Comparison of ENCODE assay signal across 21 mouse cellular contexts in the genomic region with DNA sequence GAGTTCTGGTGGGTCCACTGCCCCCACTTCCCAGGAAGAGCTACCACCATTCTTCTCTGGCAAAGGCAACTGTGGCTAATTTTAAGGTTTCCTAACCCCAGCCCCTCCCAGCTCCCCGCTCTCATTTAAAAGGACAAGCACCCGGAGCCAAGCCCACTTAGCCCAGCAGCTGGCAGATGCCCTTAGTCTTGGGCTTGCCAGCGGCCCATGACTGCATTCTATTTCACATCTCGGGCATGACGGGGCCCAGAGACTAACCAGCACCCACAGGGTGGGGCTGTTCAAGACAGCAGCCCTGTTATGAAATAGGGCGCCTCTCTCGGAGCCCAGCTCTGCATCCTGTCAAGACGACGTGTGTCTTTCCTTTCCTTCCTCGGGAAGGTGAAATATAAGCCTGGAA. TPM values are rescaled to one million over a fixed set of nuclear protein-coding genes. Genes with fewer than 3 reads are reported as not detected.
"Had no signal": no experiment of that assay in that cellular context is flagged by ENCODE, and none has a peak within 500 bp of the region (broad histone marks: within the 10 kb centered on the region; RNA-seq: fewer than 3 reads in every experiment).

No protein-coding gene starts in this region.

- H3K9ac ChIP-seq: liver, embryonic 15.5 days; midbrain, embryonic 13.5 days had no signal

- H3K36me3 ChIP-seq: limb, embryonic 10.5 days; liver, embryonic 15.5 days; midbrain, embryonic 13.5 days had no signal

- H3K4me1 ChIP-seq: liver, embryonic 15.5 days; midbrain, embryonic 13.5 days had no signal

- H3K4me2 ChIP-seq: liver, embryonic 11.5 days; liver, embryonic 15.5 days; midbrain, embryonic 13.5 days had no signal

- H3K4me3 ChIP-seq: left cerebral cortex, adult 2 months; limb, embryonic 10.5 days; liver, embryonic 15.5 days; midbrain, embryonic 13.5 days had no signal

- DNase-seq: kidney, postnatal 10 days; kidney, postnatal 4 days; lung, adult 2 months; lung, postnatal 36 days; right cerebral cortex, adult 18-20 months; right cerebral cortex, postnatal 25 days; thymus, adult 18-20 months; thymus, postnatal 14 days had no signal

- ATAC-seq: lung, postnatal 0 days; midbrain, embryonic 13.5 days had no signal

- H3K27ac ChIP-seq: left cerebral cortex, adult 2 months; limb, embryonic 10.5 days; liver, embryonic 15.5 days; midbrain, embryonic 13.5 days had no signal

- H3K27me3 ChIP-seq: liver, embryonic 15.5 days had no signal

- H3K9me3 ChIP-seq: limb, embryonic 10.5 days; liver, embryonic 15.5 days; midbrain, embryonic 13.5 days had no signal

RNA-seq across cellular contexts. Expression of a gene that starts 22.9 kb away (rescaled TPM):
- total RNA-seq: layer of hippocampus, adult 8-10 months; layer of hippocampus, postnatal 14 days; left cerebral cortex, adult 2 months; left cerebral cortex, postnatal 14 days; megakaryocyte progenitor cell, adult 5-6 weeks; midbrain, postnatal 0 days had no signal
- polyA plus RNA-seq: liver, embryonic 15.5 days; lung, postnatal 0 days; neural tube, embryonic 14.5 days; small intestine, adult 2 months had no signal

RNA-seq across cellular contexts. Expression of a gene that starts 43.7 kb away (rescaled TPM):
- total RNA-seq: megakaryocyte progenitor cell, adult 5-6 weeks had no signal
- polyA plus RNA-seq: limb, embryonic 10.5 days; liver, embryonic 11.5 days; midbrain, embryonic 13.5 days had no signal
